Comparison of ENCODE assay signal across 27 mouse cellular contexts in genomic region chr8:107186659-107187390, GRCm38 (mm10). TPM values are rescaled to one million over a fixed set of nuclear protein-coding genes. Genes with fewer than 3 reads are reported as not detected.
DNase-seq lines count a peak whose midpoint lies in the region; ATAC-seq lines count a peak whose summit lies in the region.
"Had no signal": no experiment of that assay in that cellular context is flagged by ENCODE, and none has a peak within 500 bp of the region (broad histone marks: within the 10 kb centered on the region; RNA-seq: fewer than 3 reads in every experiment).

No protein-coding gene starts in this region.

- no peaks in the 10 kb centered on the region for H3K27me3 ChIP-seq in heart, embryonic 10.5 days (ENCODE audit: insufficient read depth, poor library complexity, severe bottlenecking)
- no peaks in the 10 kb centered on the region for H3K27me3 ChIP-seq in intestine, embryonic 14.5 days (replicated peaks; ENCODE audit: control insufficient read depth, insufficient read depth, low read length)
- no peaks in the 10 kb centered on the region for H3K27me3 ChIP-seq in forebrain, embryonic 10.5 days (ENCODE audit: poor library complexity, severe bottlenecking)
- H3K27me3 ChIP-seq in hindbrain, embryonic 11.5 days (ENCODE audit: control insufficient read depth, insufficient read depth, low read length): no peaks in the 10 kb centered on the region
- H3K27me3 ChIP-seq: CH12.LX; embryonic facial prominence, embryonic 13.5 days; heart, embryonic 12.5 days; limb, embryonic 12.5 days had no signal

- peak; percentile 90 for DNase-seq in heart, adult 11 months
- DNase-seq in heart, embryonic 10.5 days (ENCODE audit: low spot score): no peak
- peak; percentile 4 for DNase-seq in retina, postnatal 1 day
- no peak for DNase-seq in retina, embryonic 14.5 days (ENCODE audit: low spot score)
- DNase-seq in intestine, embryonic 14.5 days (ENCODE audit: low spot score): no peak
- DNase-seq in forebrain, embryonic 10.5 days (ENCODE audit: extremely low spot score, low spot score): no peak
- no peak for DNase-seq in hindbrain, embryonic 11.5 days (ENCODE audit: low spot score)
- DNase-seq: adrenal gland, adult 2 months; B cell, adult 2 months; cerebellum, adult 18-20 months; cerebellum, postnatal 14 days; kidney, adult 9 months; layer of hippocampus, postnatal 36 days; liver, postnatal 0 days; right cerebral cortex, postnatal 25 days had no signal

- H3K9me3 ChIP-seq in heart, embryonic 10.5 days: no peaks in the 10 kb centered on the region
- no peaks in the 10 kb centered on the region for H3K9me3 ChIP-seq in intestine, embryonic 14.5 days (ENCODE audit: control insufficient read depth, low read length)
- H3K9me3 ChIP-seq in forebrain, embryonic 10.5 days: no peaks in the 10 kb centered on the region
- no peaks in the 10 kb centered on the region for H3K9me3 ChIP-seq in hindbrain, embryonic 11.5 days (ENCODE audit: control insufficient read depth, low read length)
- H3K9me3 ChIP-seq: embryonic facial prominence, embryonic 13.5 days; G1E; heart, embryonic 12.5 days; hindbrain, embryonic 10.5 days; limb, embryonic 12.5 days; midbrain, embryonic 10.5 days had no signal

- WGBS in heart, embryonic 10.5 days: 80% methylated on average over 15 of the region's 15 CpGs
- 61% methylated on average over 15 of the region's 15 CpGs for WGBS in intestine, embryonic 14.5 days
- 82% methylated on average over 15 of the region's 15 CpGs for WGBS in forebrain, embryonic 10.5 days
- 81% methylated on average over 15 of the region's 15 CpGs for WGBS in hindbrain, embryonic 11.5 days

- ATAC-seq in intestine, embryonic 14.5 days (replicated peaks; ENCODE audit: low FRiP score, low TSS enrichment, low read depth): peak; percentile 55; the same call in 1 of the 2 replicates
- no peak for ATAC-seq in hindbrain, embryonic 11.5 days (ENCODE audit: low FRiP score)
- ATAC-seq: forebrain, embryonic 16.5 days; hindbrain, postnatal 0 days; liver, postnatal 0 days; lung, postnatal 0 days had no signal

- peaks cover 46% of the 10 kb centered on the region for H3K36me3 ChIP-seq in heart, embryonic 10.5 days
- peaks cover 43% of the 10 kb centered on the region for H3K36me3 ChIP-seq in intestine, embryonic 14.5 days (ENCODE audit: control insufficient read depth, insufficient read depth, low read length)
- H3K36me3 ChIP-seq in forebrain, embryonic 10.5 days (replicated peaks): peaks cover 53% of the 10 kb centered on the region
- peaks cover 6% of the 10 kb centered on the region; the same call in 1 of the 2 replicates for H3K36me3 ChIP-seq in hindbrain, embryonic 11.5 days (ENCODE audit: control insufficient read depth, insufficient read depth, low read length)

- no peak overlapping the region for H3K9ac ChIP-seq in intestine, embryonic 14.5 days (ENCODE audit: low read length)
- H3K9ac ChIP-seq in hindbrain, embryonic 11.5 days (ENCODE audit: low read depth, low read length): no peak overlapping the region
- H3K9ac ChIP-seq: embryonic facial prominence, embryonic 13.5 days; heart, embryonic 12.5 days; limb, embryonic 12.5 days; liver, postnatal 0 days had no signal

- no peak overlapping the region for H3K4me3 ChIP-seq in heart, embryonic 10.5 days
- no peak overlapping the region for H3K4me3 ChIP-seq in intestine, embryonic 14.5 days (ENCODE audit: low read depth, low read length)
- H3K4me3 ChIP-seq in forebrain, embryonic 10.5 days: no peak overlapping the region
- no peak overlapping the region for H3K4me3 ChIP-seq in hindbrain, embryonic 11.5 days (ENCODE audit: low read depth, low read length)
- H3K4me3 ChIP-seq: embryonic facial prominence, embryonic 13.5 days; heart, embryonic 12.5 days; hindbrain, embryonic 10.5 days; limb, embryonic 12.5 days; midbrain, embryonic 10.5 days had no signal

- no peak overlapping the region for H3K4me2 ChIP-seq in intestine, embryonic 14.5 days (ENCODE audit: low read length)
- no peak overlapping the region for H3K4me2 ChIP-seq in hindbrain, embryonic 11.5 days (replicated peaks; ENCODE audit: low read depth, low read length)
- H3K4me2 ChIP-seq: embryonic facial prominence, embryonic 13.5 days; heart, embryonic 12.5 days; limb, embryonic 12.5 days; liver, embryonic 11.5 days had no signal

- no peaks in the 10 kb centered on the region for H3K4me1 ChIP-seq in heart, embryonic 10.5 days
- no peaks in the 10 kb centered on the region for H3K4me1 ChIP-seq in intestine, embryonic 14.5 days (replicated peaks; ENCODE audit: control insufficient read depth, insufficient read depth, low read length)
- no peaks in the 10 kb centered on the region for H3K4me1 ChIP-seq in forebrain, embryonic 10.5 days
- no peaks in the 10 kb centered on the region for H3K4me1 ChIP-seq in hindbrain, embryonic 11.5 days (replicated peaks; ENCODE audit: control insufficient read depth, insufficient read depth, low read length)
- H3K4me1 ChIP-seq: embryonic facial prominence, embryonic 13.5 days; heart, embryonic 12.5 days; hindbrain, embryonic 10.5 days; limb, embryonic 12.5 days; midbrain, embryonic 10.5 days had no signal

- H3K27ac ChIP-seq in heart, embryonic 10.5 days: no peak overlapping the region
- H3K27ac ChIP-seq in intestine, embryonic 14.5 days (ENCODE audit: low read depth): no peak overlapping the region
- no peak overlapping the region for H3K27ac ChIP-seq in forebrain, embryonic 10.5 days
- H3K27ac ChIP-seq in hindbrain, embryonic 11.5 days (ENCODE audit: low read depth, low read length): no peak overlapping the region
- H3K27ac ChIP-seq: embryonic facial prominence, embryonic 13.5 days; hindbrain, embryonic 10.5 days; hindbrain, postnatal 0 days; limb, embryonic 12.5 days; macrophage; midbrain, embryonic 10.5 days had no signal

RNA-seq across cellular contexts. Expression of gene Cyb5b, which starts 36.4 kb away (rescaled TPM):
- 92.3 and 109 TPM in 2 replicates for polyA plus RNA-seq in heart, embryonic 10.5 days (2016; fragmentation: Nextera tagmentation; extraction: Ambion mirVana)
- 128 and 134 TPM in 2 replicates for polyA plus RNA-seq in intestine, embryonic 14.5 days (2014; fragmentation: Nextera tagmentation; extraction: Ambion mirVana)
- polyA plus RNA-seq in forebrain, embryonic 10.5 days (2016; fragmentation: Nextera tagmentation; extraction: Ambion mirVana): 169 and 173 TPM in 2 replicates
- 165 and 176 TPM in 2 replicates for polyA plus RNA-seq in hindbrain, embryonic 11.5 days (2014; fragmentation: Nextera tagmentation; extraction: Ambion mirVana)

Comparison
In these comparisons a context has a peak if more than half of its experiments do, and no peak if none do; other contexts are left out.
1. DNase-seq: peak in heart, adult 11 months (single experiment) and retina, postnatal 1 day (single experiment); none in heart, embryonic 10.5 days (single experiment), retina, embryonic 14.5 days (single experiment), intestine, embryonic 14.5 days (single experiment), forebrain, embryonic 10.5 days (single experiment) and hindbrain, embryonic 11.5 days (single experiment).